Mouse (Mus musculus) megakaryocyte, embryonic 14.5 days (primary cell): ENCODE measurements around the gene Pcif1. TPM values are rescaled to one million over a fixed set of nuclear protein-coding genes. Genes with fewer than 3 reads are reported as not detected.
A peak's percentile ranks its signal among the peaks of the same experiment; 100 is the strongest.
"Not testable (repeated sequence)": the region's sequence is repeated elsewhere in the genome, so short reads cannot be mapped to it uniquely, and the experiment has no call there.

Experiments
- H3K27me3 ChIP-seq: replicated peaks from 2 replicates; pipeline ENCODE3; 2012; ENCODE audit warnings: inconsistent platforms
- H3K36me3 ChIP-seq: replicated peaks from 2 replicates; pipeline ENCODE3; 2012; ENCODE audit warnings: low read length, inconsistent platforms, mixed read lengths
- H3K4me1 ChIP-seq: 2 replicates; pipeline ENCODE4 v1.6.1; 2012; ENCODE audit warnings: inconsistent platforms
- H3K4me3 ChIP-seq: replicated peaks from 2 replicates; pipeline ENCODE3; 2012; ENCODE audit warnings: moderate library complexity, mild to moderate bottlenecking, inconsistent platforms
- H3K9me3 ChIP-seq: 2 replicates; pipeline ENCODE4 v1.6.1; 2012; ENCODE audit warnings: inconsistent platforms
- FLI1 ChIP-seq: IDR thresholded peaks from 2 replicates; pipeline ENCODE4 v1.6.1; 2012; ENCODE audit warnings: low read length, inconsistent platforms, mixed read lengths
- GATA1 ChIP-seq: IDR thresholded peaks from 3 replicates; pipeline ENCODE4 v1.6.1; 2012; ENCODE audit warnings: mixed read lengths, low read length, inconsistent platforms, borderline replicate concordance
- polyA plus RNA-seq: library from polyadenylated mRNA; stranded (reverse); fragments of >175 nt; gene quantifications from 2 replicates; pipeline ENCODE4 v1.2.3, GENCODE M21; 2012; ENCODE audit warnings: low replicate concordance; ENCODE audit not compliant: insufficient read depth

Pcif1 gene
- polyA plus RNA-seq, 1 experiment = 120 TPM

DNA sequence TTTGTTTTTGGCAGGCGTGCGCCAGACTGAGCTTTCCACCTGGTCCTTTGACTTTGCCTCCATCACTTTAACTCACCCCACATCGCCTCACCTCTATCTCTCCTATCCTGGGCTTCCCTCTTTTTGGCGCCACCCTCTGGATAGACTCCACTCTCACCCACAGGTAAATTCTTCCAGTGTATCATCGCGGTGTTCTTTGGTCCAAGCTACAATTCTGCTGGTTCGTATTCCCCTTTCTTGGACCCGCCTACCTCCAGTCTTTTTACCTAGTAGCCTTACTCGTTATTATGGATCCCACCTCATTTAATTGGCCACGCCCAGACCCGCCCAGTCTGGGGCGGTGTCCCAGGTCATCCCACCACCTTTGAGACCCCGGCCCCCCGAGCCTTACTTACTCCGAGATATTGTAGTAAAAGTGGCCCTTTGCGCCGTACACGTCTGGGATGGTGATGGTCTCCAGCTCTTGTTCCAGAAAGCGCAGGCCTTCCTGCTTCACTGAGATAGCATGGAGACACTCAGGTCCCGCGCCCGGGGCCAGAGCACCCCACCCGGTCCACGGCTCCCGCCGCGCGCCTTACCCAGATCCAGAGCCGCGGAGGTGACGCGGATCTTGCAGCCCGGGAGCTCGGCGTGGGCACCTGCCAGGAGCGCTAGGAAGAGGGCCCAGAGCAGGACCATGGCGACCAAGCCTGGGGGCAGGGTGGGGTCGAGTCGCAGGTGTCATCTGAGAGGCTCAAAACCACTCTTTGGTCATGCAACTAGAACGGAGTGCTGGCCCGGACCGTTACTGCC is 22.6 kb upstream of the Pcif1 start:
- Histone ChIP-seq H3K4me3 (peak overlapping the region; percentile 93), H3K27me3 (peaks cover 81% of the 10 kb centered on the region), H3K4me1 (peaks cover 48% of the 10 kb centered on the region), H3K36me3 (no peaks in the 10 kb centered on the region), H3K9me3 (no peaks in the 10 kb centered on the region)
- no peak for TF ChIP-seq GATA1
- no peak for TF ChIP-seq FLI1

DNA sequence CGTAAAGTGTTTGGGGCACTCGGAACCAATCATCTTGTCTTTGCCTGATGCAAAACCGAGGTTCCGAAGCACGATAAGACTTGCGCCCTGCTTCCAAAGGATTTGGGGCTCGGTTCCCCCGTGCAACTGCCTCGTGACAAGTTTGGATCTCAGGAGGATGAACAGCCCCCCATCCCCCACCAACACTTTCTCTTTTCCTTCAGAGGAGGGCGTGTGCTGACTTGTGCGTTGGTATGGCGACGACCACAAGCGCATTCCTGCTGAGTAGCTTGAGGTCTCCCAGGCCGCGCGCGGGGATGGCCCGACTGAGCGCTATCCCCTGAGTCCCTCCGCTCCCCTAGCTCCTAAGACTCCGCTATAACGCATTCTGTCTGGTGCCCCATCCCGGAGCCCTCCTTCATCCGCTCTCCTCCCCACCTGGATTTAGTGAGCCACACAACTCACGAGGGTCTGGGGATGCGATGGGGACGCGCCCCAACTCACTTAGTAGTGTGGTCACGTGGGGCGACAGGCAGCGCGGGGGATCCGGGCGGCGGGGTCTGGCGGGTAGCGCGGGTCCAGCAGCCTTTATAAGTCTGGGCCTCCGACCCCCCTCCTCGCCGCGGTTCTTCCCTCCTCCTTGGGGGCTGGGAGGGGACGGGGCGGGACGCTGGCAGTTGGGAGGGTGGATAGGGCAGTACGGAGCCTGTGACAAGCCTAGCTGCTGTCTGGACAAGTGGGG is 21.8 kb upstream of the Pcif1 start, which contains the start of gene Pltp:
Pltp (minus strand) TSS at position 611 of the 721 bp plus-strand sequence.
- Histone ChIP-seq H3K27me3 (peaks cover 79% of the 10 kb centered on the region), H3K4me3 (peak within 1 kb of the TSS; percentile 93), H3K9me3 (no peaks in the 10 kb centered on the region), H3K36me3 (no peaks in the 10 kb centered on the region), H3K4me1 (peaks cover 55% of the 10 kb centered on the region)
- TF ChIP-seq FLI1 = no peak
- no peak for TF ChIP-seq GATA1

DNA sequence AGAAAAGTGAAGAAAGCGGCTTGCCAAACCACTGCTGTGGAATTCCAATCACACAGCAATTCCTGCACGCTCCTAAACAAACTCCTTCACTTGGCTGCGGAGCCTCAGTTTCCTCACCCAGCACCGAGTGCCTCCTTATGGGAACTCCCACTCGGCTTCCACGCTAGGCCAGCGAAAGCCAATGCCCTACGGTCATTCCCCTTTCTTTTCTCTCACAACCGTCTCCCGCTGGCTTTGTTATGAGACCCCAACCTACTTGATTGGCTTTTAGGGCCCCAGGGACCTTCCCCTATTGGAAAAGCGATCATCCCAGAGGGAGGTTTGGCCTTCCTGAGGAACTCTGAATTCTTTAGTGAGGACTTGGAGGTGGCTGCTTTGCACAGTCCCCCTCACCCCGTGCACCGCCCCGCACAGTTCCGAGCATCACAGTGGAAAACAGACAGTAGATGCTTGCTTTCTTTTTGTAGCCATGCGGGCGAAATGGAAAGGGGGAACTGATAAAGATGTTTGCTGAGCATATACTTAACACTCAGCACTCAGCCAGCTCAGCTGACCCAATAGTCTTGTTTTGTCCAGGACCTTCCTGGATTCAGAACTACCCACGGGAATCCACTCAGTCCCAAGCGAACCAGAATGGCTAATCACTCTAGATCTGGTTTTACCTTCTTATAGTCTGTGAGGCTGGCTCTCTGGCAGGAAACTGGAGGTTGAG is 21.1 kb upstream of the Pcif1 start:
- H3K4me1 ChIP-seq = peaks cover 58% of the 10 kb centered on the region
- H3K4me3 ChIP-seq = peak overlapping the region; percentile 93
- peaks cover 75% of the 10 kb centered on the region for H3K27me3 ChIP-seq
- H3K36me3 ChIP-seq = no peaks in the 10 kb centered on the region
- H3K9me3 ChIP-seq = no peaks in the 10 kb centered on the region
- TF ChIP-seq FLI1 (no peak), GATA1 (no peak)

DNA sequence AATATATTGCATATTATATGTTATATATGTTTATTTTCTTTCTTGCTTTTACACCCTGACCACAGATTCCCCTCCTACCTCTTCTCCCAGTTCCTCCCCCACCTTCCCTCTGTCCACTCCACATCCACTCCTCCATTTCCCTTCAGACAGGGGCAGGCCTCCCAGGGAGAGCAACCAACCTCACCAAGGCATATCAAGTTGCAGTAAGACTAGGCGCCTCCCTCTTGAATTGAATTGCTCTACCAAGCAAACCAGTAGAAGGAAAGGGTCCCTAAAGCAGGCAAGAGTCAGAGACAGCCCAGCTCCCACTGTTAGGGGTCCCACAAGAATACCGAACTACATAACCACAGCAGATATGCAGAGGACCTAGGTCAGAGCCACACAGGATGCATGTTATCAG is 19.9 kb upstream of the Pcif1 start:
- Histone ChIP-seq H3K4me1 (peaks cover 58% of the 10 kb centered on the region), H3K4me3 (no peak overlapping the region), H3K36me3 (no peaks in the 10 kb centered on the region), H3K27me3 (peaks cover 68% of the 10 kb centered on the region), H3K9me3 (peaks cover 3% of the 10 kb centered on the region; the same call in 1 of the 2 replicates)
- TF ChIP-seq GATA1 = no peak
- no peak for TF ChIP-seq FLI1

DNA sequence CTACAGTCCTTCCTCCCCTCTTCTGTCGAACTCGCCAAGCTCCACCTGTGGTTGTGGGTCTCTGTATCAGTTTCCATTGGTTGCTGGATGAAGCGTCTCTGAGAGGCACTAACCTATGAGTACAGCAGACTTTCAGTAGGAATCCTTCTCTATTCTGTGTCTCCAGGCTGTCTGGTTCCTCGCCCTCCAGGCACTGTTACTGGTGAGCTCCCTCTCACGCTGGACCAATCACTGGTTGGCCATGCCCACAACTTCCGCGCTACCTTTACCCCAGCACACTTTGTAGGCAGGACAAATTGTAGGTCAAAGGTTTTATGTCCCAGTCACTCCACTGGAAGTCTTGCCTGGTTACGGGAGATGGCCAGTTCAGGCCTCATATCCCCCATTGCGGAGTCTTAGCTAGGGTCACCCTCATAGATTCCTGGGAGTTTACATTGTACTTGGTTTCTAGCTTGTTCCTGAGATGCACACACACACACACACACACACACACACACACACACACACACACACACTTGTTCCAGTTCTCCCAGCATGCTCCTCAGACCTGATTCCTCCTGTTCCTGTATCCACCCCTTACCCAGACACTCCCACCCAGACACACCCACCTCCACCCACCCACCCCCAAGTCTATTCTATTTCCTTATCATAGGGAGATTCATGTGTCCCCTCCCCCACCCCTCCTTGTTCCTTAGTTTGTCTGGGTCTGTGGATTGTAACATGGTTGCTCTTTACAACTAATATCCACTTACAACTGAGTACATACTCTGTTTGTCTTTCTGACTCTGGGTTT is 19.3 kb upstream of the Pcif1 start:
- H3K36me3 ChIP-seq = no peaks in the 10 kb centered on the region
- peaks cover 3% of the 10 kb centered on the region; the same call in 1 of the 2 replicates for H3K9me3 ChIP-seq
- H3K27me3 ChIP-seq = peaks cover 63% of the 10 kb centered on the region
- H3K4me3 ChIP-seq = no peak overlapping the region
- TF ChIP-seq FLI1 (no peak), GATA1 (no peak)
- H3K4me1 ChIP-seq = peaks cover 62% of the 10 kb centered on the region

DNA sequence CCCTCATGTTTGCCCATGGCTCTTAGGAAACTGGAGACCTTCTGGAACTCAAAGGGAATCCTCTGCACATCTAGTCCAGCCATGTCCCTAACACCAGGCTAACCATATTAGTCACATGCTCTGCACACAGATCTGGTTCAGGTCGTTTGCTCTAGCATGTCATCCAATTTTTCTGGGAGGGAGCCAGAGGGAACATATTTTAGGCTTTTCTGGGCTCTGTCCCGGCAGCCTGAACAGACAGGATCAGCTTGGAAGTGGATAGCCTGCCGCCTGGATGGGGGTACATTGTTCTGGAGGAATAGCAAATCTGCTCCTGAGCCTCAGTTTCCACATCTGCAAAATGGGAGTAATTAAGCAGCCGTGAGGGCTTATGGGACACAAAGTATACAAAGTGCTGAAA is 18.0 kb upstream of the Pcif1 start:
- peaks cover 3% of the 10 kb centered on the region; the same call in 1 of the 2 replicates for H3K9me3 ChIP-seq
- peaks cover 59% of the 10 kb centered on the region for H3K27me3 ChIP-seq
- H3K4me1 ChIP-seq = peaks cover 60% of the 10 kb centered on the region
- no peaks in the 10 kb centered on the region for H3K36me3 ChIP-seq
- H3K4me3 ChIP-seq = no peak overlapping the region
- no peak for TF ChIP-seq FLI1
- no peak for TF ChIP-seq GATA1

DNA sequence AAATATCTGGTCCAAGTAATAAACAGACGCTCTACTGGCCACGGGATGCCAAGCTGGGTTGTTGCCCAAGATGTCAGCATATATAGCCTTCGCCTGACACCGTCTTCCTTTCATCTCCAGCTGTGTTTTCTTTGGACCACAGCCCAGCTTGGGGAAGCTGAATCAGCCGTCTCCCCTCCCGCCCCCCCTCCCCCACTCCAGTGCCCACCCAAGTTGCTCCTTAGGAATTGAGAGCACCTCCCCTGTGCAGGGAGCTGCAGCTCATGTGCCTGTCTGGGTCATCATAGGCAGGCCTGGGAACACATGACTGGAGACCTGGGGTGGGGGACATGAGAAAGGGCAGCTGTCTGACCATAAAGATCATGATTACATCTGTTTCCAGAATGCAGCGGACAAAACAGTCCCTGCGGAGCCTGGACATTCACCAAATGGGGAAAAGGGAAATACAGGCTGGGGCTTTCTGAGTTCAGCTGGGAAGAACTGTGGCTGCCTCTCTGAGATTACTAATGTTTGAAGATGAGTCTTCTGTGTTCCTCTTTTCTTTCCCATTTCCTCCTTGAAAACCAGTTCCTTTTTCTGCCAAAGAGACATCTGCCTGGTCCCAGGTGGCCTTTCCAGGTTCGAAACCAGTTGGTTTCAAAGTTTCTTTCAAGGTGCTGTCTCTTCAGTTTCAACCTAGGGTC is 16.8 kb upstream of the Pcif1 start:
- TF ChIP-seq FLI1 = no peak
- no peak for TF ChIP-seq GATA1
- Histone ChIP-seq H3K36me3 (no peaks in the 10 kb centered on the region), H3K27me3 (peaks cover 46% of the 10 kb centered on the region), H3K4me3 (no peak overlapping the region), H3K9me3 (peaks cover 3% of the 10 kb centered on the region; the same call in 1 of the 2 replicates), H3K4me1 (peaks cover 56% of the 10 kb centered on the region)

DNA sequence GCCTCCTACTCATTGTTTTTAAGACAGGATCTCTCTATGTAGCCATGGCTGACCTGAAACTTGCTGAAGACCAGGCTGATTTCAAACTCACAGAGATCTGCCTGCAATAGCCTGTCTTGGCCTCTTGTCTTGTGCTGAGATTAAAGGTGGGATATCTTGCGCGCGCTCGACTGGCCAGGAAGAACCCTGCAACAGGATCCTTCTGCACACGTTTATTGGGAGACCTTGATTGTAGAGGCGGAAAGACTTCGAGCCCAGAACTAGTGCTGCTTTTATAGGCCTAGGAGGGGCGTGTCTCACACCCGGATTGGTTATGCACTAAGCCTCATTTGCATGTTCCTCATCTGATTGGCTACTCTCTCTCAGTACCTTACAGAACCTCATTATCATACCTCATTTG is 15.7 kb upstream of the Pcif1 start:
- H3K9me3 ChIP-seq, H3K4me3 ChIP-seq, H3K36me3 ChIP-seq: not testable (repeated sequence)
- H3K4me1 ChIP-seq = peaks cover 47% of the 10 kb centered on the region
- H3K27me3 ChIP-seq = peaks cover 35% of the 10 kb centered on the region

DNA sequence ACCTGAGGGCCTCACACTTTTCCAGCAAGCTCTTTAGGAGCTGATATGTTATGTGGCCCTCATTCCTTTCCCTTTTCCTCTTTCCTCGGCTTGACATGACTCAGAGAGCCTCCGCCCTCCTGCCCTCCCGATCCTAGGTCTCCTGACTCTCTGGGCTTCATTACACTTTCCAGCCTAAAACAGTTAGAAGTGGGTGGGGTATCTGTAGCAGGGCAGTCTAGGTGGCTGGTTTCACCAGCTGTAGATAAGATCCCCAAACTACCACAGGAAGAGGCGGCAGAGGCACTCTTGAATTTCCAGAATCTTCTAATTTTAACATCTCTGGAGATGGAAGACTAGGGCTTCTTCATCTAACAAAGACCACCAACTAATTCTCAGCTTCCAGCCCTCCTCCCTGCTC is 14.5 kb upstream of the Pcif1 start:
- peaks cover 7% of the 10 kb centered on the region for H3K9me3 ChIP-seq
- no peak overlapping the region for H3K4me3 ChIP-seq
- peaks cover 25% of the 10 kb centered on the region for H3K27me3 ChIP-seq
- TF ChIP-seq FLI1 = no peak
- no peak for TF ChIP-seq GATA1
- peaks cover 35% of the 10 kb centered on the region for H3K4me1 ChIP-seq
- peaks cover 3% of the 10 kb centered on the region for H3K36me3 ChIP-seq
